Mouse (Mus musculus) megakaryocyte, embryonic 14.5 days (primary cell): ENCODE data around the gene 5830473C10Rik.

ENCODE experiments used
- FLI1 ChIP-seq: IDR thresholded peaks from 2 replicates; pipeline ENCODE4 v1.6.1; 2012; ENCODE audit warnings: low read length, inconsistent platforms, mixed read lengths
- GATA1 ChIP-seq: IDR thresholded peaks from 3 replicates; pipeline ENCODE4 v1.6.1; 2012; ENCODE audit warnings: mixed read lengths, low read length, inconsistent platforms, borderline replicate concordance

GRCm38 (mm10) chr5:90646398-90646797 lies 85.5 kb downstream of the 5830473C10Rik start:
- TF ChIP-seq GATA1, result no peak
- no peak for TF ChIP-seq FLI1
